Mouse (Mus musculus): Measurements from ENCODE around the gene Nobox. TPM values are rescaled to one million over a fixed set of nuclear protein-coding genes. Genes with fewer than 3 reads are reported as not detected.
A peak's percentile ranks its signal among the peaks of the same experiment; 100 is the strongest.

The Nobox gene
- polyA plus RNA-seq, 1 experiment, result not detected

DNA sequence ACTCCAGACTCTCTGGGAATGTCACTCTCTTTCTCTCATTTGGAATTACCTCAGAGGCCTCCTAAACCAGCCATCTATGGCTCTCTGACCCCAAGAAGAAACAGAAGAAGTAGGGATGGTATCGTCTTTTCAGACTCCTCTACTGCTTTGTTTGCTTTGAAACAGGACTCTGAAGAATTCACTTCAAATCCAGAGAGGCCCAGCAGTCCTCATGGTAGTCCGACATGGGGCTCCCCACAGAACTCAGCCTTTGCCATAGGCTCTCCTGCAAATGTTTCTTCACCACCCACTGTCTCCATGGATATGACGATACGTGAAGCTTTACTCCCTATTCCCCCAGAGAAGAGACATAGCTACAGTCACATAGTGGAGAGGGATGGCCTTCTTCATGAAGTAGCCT, 35.2 kb downstream of the Nobox start:
- TF ChIP-seq CTCF (IDR thresholded peaks at IDR 0.05; ENCODE audit: borderline replicate concordance, extremely low read depth, insufficient read depth, insufficient read length), result no peak
- no peak for TF ChIP-seq POLR2A (IDR thresholded peaks at IDR 0.05; ENCODE audit: borderline replicate concordance, extremely low read depth, insufficient read depth, insufficient read length, poor library complexity, severe bottlenecking)
- no peak for DNase-seq (ENCODE audit: low read depth)

DNA sequence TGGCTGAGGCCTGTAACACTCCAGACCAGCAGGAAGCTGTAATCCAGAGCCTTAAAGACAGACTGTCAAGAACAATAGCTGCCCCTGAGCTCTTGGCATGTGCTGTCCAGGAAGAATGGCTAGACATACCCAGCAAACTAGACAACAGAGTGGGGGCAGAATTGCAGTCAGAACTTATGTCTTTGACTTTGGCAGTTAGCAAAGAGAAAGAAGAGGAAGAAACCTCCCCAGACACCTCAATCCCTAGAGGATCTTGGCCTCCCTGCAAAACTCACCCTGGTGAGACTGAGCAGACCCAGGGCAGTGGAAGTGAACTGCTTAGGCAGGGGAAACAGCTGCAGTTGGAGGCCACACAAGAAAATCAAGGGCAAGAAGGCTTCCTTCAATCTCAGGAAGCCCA, 36.8 kb downstream of the Nobox start:
- no peak for DNase-seq (ENCODE audit: low read depth)
- TF ChIP-seq CTCF (IDR thresholded peaks at IDR 0.05; ENCODE audit: borderline replicate concordance, extremely low read depth, insufficient read depth, insufficient read length), result no peak
- TF ChIP-seq POLR2A (IDR thresholded peaks at IDR 0.05; ENCODE audit: borderline replicate concordance, extremely low read depth, insufficient read depth, insufficient read length, poor library complexity, severe bottlenecking), result no peak

DNA sequence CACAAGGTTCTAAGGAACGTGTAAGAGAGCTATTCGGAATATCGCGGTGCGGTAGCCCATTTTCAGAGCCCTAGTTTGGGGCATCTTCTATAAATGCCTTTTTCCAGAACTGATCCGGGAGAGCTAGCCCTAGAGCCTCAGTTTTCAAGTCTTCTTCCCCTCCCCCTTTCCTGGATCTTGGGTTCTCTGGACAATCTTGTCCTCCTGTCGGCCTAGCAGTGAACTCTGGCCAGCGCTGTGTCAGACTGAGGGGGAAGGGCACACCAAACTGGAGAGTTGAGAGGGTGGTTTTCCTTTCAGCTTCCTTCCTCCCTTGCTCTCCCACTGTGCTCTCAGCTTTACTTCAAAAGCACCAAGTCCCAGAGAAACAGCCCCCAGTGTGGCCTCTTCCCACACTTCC, 43.0 kb downstream of the Nobox start:
- peak; percentile 18; the same call in 1 of the 2 replicates for TF ChIP-seq CTCF (IDR thresholded peaks at IDR 0.05; ENCODE audit: borderline replicate concordance, extremely low read depth, insufficient read depth, insufficient read length)
- no peak for TF ChIP-seq POLR2A (IDR thresholded peaks at IDR 0.05; ENCODE audit: borderline replicate concordance, extremely low read depth, insufficient read depth, insufficient read length, poor library complexity, severe bottlenecking)
- DNase-seq (ENCODE audit: low read depth), result peak; percentile 27

DNA sequence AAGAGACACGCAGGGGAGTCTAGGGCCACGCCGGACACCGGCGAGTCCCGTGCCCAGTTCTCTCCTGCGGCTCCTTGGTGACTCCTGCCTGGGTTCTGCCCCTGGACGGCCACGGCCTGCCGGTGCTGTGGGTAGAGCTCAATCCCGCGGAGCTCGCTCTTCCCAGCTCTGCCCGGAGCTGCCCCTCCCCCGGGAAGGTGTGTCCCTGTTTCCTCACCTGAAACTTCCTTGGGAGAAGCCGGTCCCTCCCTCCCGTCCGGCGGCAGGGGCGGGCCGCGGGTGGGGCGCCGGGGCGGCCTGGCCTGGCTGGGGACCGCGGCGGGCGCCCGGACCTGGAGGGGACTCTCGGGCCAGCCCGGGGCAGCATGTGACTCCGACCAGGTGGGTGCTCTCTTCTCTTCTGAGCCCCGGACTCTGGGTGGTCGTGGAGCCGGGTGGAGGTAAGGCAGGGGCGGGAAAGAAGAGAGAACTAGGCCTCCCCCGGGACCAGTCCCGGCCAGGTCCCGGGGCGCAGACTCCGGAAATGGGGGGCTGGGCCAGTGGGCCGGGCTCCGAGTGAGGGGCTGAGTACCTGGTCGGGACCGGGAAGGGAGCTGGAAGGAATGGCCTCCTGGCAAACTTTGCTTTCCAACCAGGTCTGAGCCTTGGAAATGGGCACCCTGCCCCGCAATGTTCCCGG, 43.9 kb downstream of the Nobox start, which contains the start of gene Arhgef5:
Arhgef5 (plus strand) TSS at position 220 of the 679 bp plus-strand sequence.
- TF ChIP-seq CTCF (IDR thresholded peaks at IDR 0.05; ENCODE audit: borderline replicate concordance, extremely low read depth, insufficient read depth, insufficient read length) (no peak), POLR2A (IDR thresholded peaks at IDR 0.05; ENCODE audit: borderline replicate concordance, extremely low read depth, insufficient read depth, insufficient read length, poor library complexity, severe bottlenecking) (no peak)
- peak; percentile 13 for DNase-seq (ENCODE audit: low read depth)

DNA sequence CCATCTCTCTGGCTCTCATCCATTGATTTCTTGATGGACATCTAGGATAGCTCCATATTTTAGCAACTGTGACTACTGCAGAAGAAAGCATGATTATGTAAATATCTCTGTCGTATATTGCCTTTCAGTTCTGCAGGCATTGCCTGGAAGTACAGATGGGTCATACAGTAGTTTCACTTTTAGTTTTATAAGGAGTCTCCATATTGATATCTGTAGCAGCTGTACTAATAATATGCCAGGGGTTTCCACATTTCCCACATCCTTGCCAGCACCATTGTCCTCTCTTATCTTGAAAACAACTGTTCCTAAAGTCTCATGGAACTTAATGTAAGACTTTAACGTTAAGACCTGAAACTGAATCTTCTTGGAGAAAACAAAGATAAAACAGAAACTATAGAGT, 48.6 kb downstream of the Nobox start:
- TF ChIP-seq POLR2A (IDR thresholded peaks at IDR 0.05; ENCODE audit: borderline replicate concordance, extremely low read depth, insufficient read depth, insufficient read length, poor library complexity, severe bottlenecking), result no peak
- TF ChIP-seq CTCF (IDR thresholded peaks at IDR 0.05; ENCODE audit: borderline replicate concordance, extremely low read depth, insufficient read depth, insufficient read length), result no peak
- no peak for DNase-seq (ENCODE audit: low read depth)

DNA sequence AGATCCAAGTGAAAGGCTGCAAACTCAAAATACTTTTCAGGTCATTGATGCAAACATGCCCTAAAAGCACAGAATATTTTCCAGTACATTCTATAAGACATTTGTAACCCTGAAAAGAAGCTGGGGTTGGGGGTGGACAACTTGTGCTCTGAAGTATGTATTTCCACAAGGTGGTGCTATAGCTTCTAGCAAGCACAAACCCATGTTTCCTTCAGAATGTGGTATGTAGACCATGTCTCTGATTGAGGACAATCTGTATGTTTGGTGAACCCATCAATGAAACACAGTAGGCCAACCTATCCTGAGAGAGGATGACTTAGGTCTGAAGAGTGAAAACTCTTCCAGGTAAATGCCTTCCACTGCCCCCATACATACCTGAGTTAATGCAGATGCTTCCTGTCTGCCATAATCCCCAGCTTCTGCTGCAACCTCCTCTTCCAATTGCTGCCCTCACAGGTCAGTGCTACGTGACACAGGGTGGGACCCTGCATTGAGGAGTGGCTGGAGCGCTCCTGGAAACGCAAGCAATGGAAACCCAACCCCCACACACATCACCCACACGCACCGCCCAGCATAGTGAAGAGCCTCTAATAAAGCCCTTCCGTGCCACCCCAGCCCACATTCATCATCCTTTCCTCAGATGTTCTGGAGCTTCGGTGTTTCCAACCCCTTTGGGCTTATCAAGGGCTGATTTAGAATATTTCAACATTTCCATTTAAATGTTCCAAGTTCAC, 55.0 kb downstream of the Nobox start:
- DNase-seq (ENCODE audit: low read depth), result peak; percentile 40
- TF ChIP-seq POLR2A (IDR thresholded peaks at IDR 0.05; ENCODE audit: borderline replicate concordance, extremely low read depth, insufficient read depth, insufficient read length, poor library complexity, severe bottlenecking) (no peak), CTCF (IDR thresholded peaks at IDR 0.05; ENCODE audit: borderline replicate concordance, extremely low read depth, insufficient read depth, insufficient read length) (peak; percentile 24; the same call in 1 of the 2 replicates)

Other genes with a start within 250 kb of the Nobox start
- gene Olfr441, start 203.2 kb downstream of the Nobox start, polyA plus RNA-seq (2012; rRNA removed), result not detected in 2 replicates
- gene Olfr237-ps1, start 163.0 kb downstream of the Nobox start, polyA plus RNA-seq (2012; rRNA removed), result not detected in 2 replicates
- not detected in 2 replicates for gene Olfr437, start 146.3 kb downstream of the Nobox start, polyA plus RNA-seq (2012; rRNA removed)
- not detected in 2 replicates for gene Olfr13, start 137.4 kb downstream of the Nobox start, polyA plus RNA-seq (2012; rRNA removed)
- not detected in 2 replicates for gene Olfr435, start 112.4 kb downstream of the Nobox start, polyA plus RNA-seq (2012; rRNA removed)
- not detected in 2 replicates for gene Olfr434, start 96.5 kb downstream of the Nobox start, polyA plus RNA-seq (2012; rRNA removed)
- not detected in 2 replicates for gene Olfr47, start 78.0 kb downstream of the Nobox start, polyA plus RNA-seq (2012; rRNA removed)
- gene Arhgef5, start 44.0 kb downstream of the Nobox start, polyA plus RNA-seq (2012; rRNA removed), result 3.8 and 5.5 TPM in 2 replicates

Data from brain, embryonic 14.5 days (tissue).